Mouse (Mus musculus) hindbrain, embryonic 11.5 days (tissue): Measurements from ENCODE around the gene Srrm3. TPM values are rescaled to one million over a fixed set of nuclear protein-coding genes. Genes with fewer than 3 reads are reported as not detected.

Experiments used
- ATAC-seq: fragments of 200-750 bp; cut with Nextera tagmentation; 2 replicates; pipeline ENCODE4 v1.8.0; 2017; ENCODE audit warnings: mild to moderate bottlenecking, moderate TSS enrichment, moderate library complexity; ENCODE audit not compliant: low FRiP score
- DNase-seq: peaks from one replicate; pipeline ENCODE4 v3.0.0-alpha.2; 2015; ENCODE audit warnings: low spot score
- H3K27ac ChIP-seq: fragments of 300-500 bp; sonication (generic); 2 replicates; pipeline ENCODE4 v1.5.1; 2014; ENCODE audit warnings: mild to moderate bottlenecking, low read depth, low read length
- H3K27me3 ChIP-seq: fragments of 300-500 bp; sonication (generic); 2 replicates; pipeline ENCODE4 v1.6.1; 2014; ENCODE audit warnings: mild to moderate bottlenecking, low read length, moderate library complexity, mixed read lengths; ENCODE audit not compliant: control insufficient read depth, insufficient read depth
- H3K36me3 ChIP-seq: fragments of 300-500 bp; sonication (generic); 2 replicates; pipeline ENCODE4 v1.6.1; 2014; ENCODE audit warnings: mild to moderate bottlenecking, low read length, moderate library complexity, mixed read lengths; ENCODE audit not compliant: control insufficient read depth, insufficient read depth
- H3K4me1 ChIP-seq: fragments of 300-500 bp; sonication (generic); replicated peaks from 2 replicates; pipeline ENCODE4 v1.6.1; 2014; ENCODE audit warnings: low read length, mixed read lengths; ENCODE audit not compliant: control insufficient read depth, insufficient read depth
- H3K4me2 ChIP-seq: fragments of 300-500 bp; sonication (generic); replicated peaks from 2 replicates; pipeline ENCODE4 v1.6.1; 2014; ENCODE audit warnings: mild to moderate bottlenecking, low read depth, low read length
- H3K4me3 ChIP-seq: fragments of 300-500 bp; sonication (generic); 2 replicates; pipeline ENCODE4 v1.5.1; 2014; ENCODE audit warnings: low read depth, low read length
- H3K9ac ChIP-seq: fragments of 300-500 bp; sonication (generic); 2 replicates; pipeline ENCODE4 v1.6.1; 2014; ENCODE audit warnings: low read depth, low read length
- H3K9me3 ChIP-seq: fragments of 300-500 bp; sonication (generic); 2 replicates; pipeline ENCODE4 v1.6.1; 2016; ENCODE audit warnings: low read length; ENCODE audit not compliant: control insufficient read depth
- WGBS: fragments of 180-500 bp; shearing (Covaris S2); extraction: QIAGEN DNeasy Blood & Tissue Kit; methylation state at CpG from one replicate; pipeline ENCODE4 v1.1.7; 2014; 5-methylcytosine and 5-hydroxymethylcytosine counted together
- polyA plus RNA-seq: library from polyadenylated mRNA; unstranded; fragments of >200 nt; fragmentation: Nextera tagmentation; extraction: Ambion mirVana; gene quantifications from 2 replicates; pipeline ENCODE4 v1.2.1, GENCODE M21; 2014

The Srrm3 gene
- polyA plus RNA-seq, 1 experiment from 2014 or later = 39.8 TPM

GRCm38 (mm10) chr5:135780331-135780730 lies 26.4 kb upstream of the Srrm3 start:
- Histone ChIP-seq H3K4me3 (no peak overlapping the region), H3K4me2 (no peak overlapping the region), H3K9me3 (no peaks in the 10 kb centered on the region), H3K27ac (no peak overlapping the region), H3K27me3 (no peaks in the 10 kb centered on the region), H3K4me1 (0 out of 2 replicates have a peak, but pooled peaks cover 6% of the 10 kb centered on the region), H3K9ac (no peak overlapping the region), H3K36me3 (0 out of 2 replicates have a peak, but pooled peaks cover 6% of the 10 kb centered on the region)
- 83% methylated on average over 8 of the region's 8 CpGs for WGBS
- no peak for DNase-seq
- ATAC-seq = no peak

- Histone ChIP-seq H3K4me3 (no peak overlapping the region), H3K36me3 (peaks cover 18% of the 10 kb centered on the region), H3K4me1 (0 out of 2 replicates have a peak, but pooled peaks cover 4% of the 10 kb centered on the region), H3K9ac (no peak overlapping the region), H3K27ac (no peak overlapping the region), H3K4me2 (no peak overlapping the region), H3K9me3 (no peaks in the 10 kb centered on the region), H3K27me3 (no peaks in the 10 kb centered on the region)
- 92% methylated on average over 4 of the region's 4 CpGs for WGBS
- no peak for DNase-seq
- ATAC-seq = no peak
Observed at GRCm38 (mm10) chr5:135782901-135783300, 23.8 kb upstream of the Srrm3 start.

GRCm38 (mm10) chr5:135793996-135794858 lies 12.5 kb upstream of the Srrm3 start:
- peaks cover 6% of the 10 kb centered on the region for H3K36me3 ChIP-seq
- H3K4me1 ChIP-seq = peaks cover 7% of the 10 kb centered on the region; the same call in 1 of the 2 replicates
- WGBS = 10% methylated on average over 20 of the region's 20 CpGs
- no peaks in the 10 kb centered on the region for H3K9me3 ChIP-seq
- H3K27ac ChIP-seq = peak overlapping the region; percentile 86
- ATAC-seq (peak; percentile 90), DNase-seq (peak; percentile 94)
- H3K27me3 ChIP-seq = no peaks in the 10 kb centered on the region
- 0 out of 2 replicates have a peak overlapping the region, but pooled peaks have one; percentile 2 for H3K4me3 ChIP-seq
- peak overlapping the region; percentile 49 for H3K9ac ChIP-seq
- peak overlapping the region; percentile 31 for H3K4me2 ChIP-seq

GRCm38 (mm10) chr5:135794859-135795181 lies 11.9 kb upstream of the Srrm3 start:
- DNase-seq (no peak), ATAC-seq (no peak; the same call in 1 of the 2 replicates)
- 10% methylated on average over 5 of the region's 5 CpGs for WGBS
- peak overlapping the region; percentile 86 for H3K27ac ChIP-seq
- H3K4me1 ChIP-seq = peaks cover 7% of the 10 kb centered on the region; the same call in 1 of the 2 replicates
- no peak overlapping the region for H3K4me3 ChIP-seq
- peaks cover 4% of the 10 kb centered on the region for H3K36me3 ChIP-seq
- peak overlapping the region; percentile 45; the same call in 1 of the 2 replicates for H3K9ac ChIP-seq
- no peaks in the 10 kb centered on the region for H3K9me3 ChIP-seq
- H3K27me3 ChIP-seq = no peaks in the 10 kb centered on the region
- H3K4me2 ChIP-seq = 0 out of 2 replicates have a peak overlapping the region, but pooled peaks have one; percentile 31

GRCm38 (mm10) chr5:135799746-135800145 lies 6.9 kb upstream of the Srrm3 start:
- Histone ChIP-seq H3K9me3 (no peaks in the 10 kb centered on the region), H3K4me2 (no peak overlapping the region), H3K4me3 (no peak overlapping the region), H3K27ac (no peak overlapping the region), H3K27me3 (no peaks in the 10 kb centered on the region), H3K9ac (no peak overlapping the region), H3K36me3 (no peaks in the 10 kb centered on the region), H3K4me1 (peaks cover 6% of the 10 kb centered on the region; the same call in 1 of the 2 replicates)
- WGBS = 49% methylated on average over 4 of the region's 4 CpGs
- peak; percentile 44 for DNase-seq
- ATAC-seq = no peak

- no peak overlapping the region for H3K9ac ChIP-seq
- H3K36me3 ChIP-seq = no peaks in the 10 kb centered on the region
- H3K9me3 ChIP-seq = no peaks in the 10 kb centered on the region
- DNase-seq (peak; percentile 44), ATAC-seq (peak; percentile 75)
- WGBS = 3% methylated on average over 6 of the region's 6 CpGs
- peak overlapping the region; percentile 70 for H3K27ac ChIP-seq
- no peak overlapping the region for H3K4me2 ChIP-seq
- H3K4me3 ChIP-seq = no peak overlapping the region
- H3K27me3 ChIP-seq = no peaks in the 10 kb centered on the region
- 0 out of 2 replicates have a peak, but pooled peaks cover 4% of the 10 kb centered on the region for H3K4me1 ChIP-seq
Observed at GRCm38 (mm10) chr5:135800927-135801326, 5.8 kb upstream of the Srrm3 start.

- Histone ChIP-seq H3K4me3 (no peak overlapping the region), H3K27me3 (no peaks in the 10 kb centered on the region), H3K4me2 (no peak overlapping the region), H3K4me1 (0 out of 2 replicates have a peak, but pooled peaks cover 4% of the 10 kb centered on the region), H3K27ac (no peak overlapping the region), H3K9me3 (no peaks in the 10 kb centered on the region), H3K9ac (no peak overlapping the region), H3K36me3 (no peaks in the 10 kb centered on the region)
- DNase-seq = no peak
- WGBS = 92% methylated on average over 8 of the region's 8 CpGs
- ATAC-seq = no peak
Observed at GRCm38 (mm10) chr5:135802641-135803040, 4.0 kb upstream of the Srrm3 start.

GRCm38 (mm10) chr5:135803135-135803534 lies 3.6 kb upstream of the Srrm3 start:
- Histone ChIP-seq H3K4me2 (no peak overlapping the region), H3K27ac (no peak overlapping the region), H3K9ac (no peak overlapping the region), H3K9me3 (no peaks in the 10 kb centered on the region), H3K4me1 (0 out of 2 replicates have a peak, but pooled peaks cover 4% of the 10 kb centered on the region), H3K36me3 (no peaks in the 10 kb centered on the region), H3K4me3 (no peak overlapping the region), H3K27me3 (no peaks in the 10 kb centered on the region)
- ATAC-seq (no peak), DNase-seq (no peak)
- 67% methylated on average over 4 of the region's 4 CpGs for WGBS
